Mouse (Mus musculus) gastrocnemius, postnatal 36 days (tissue): ENCODE results near the gene Usb1. TPM values are rescaled to one million over a fixed set of nuclear protein-coding genes. Genes with fewer than 3 reads are reported as not detected.

Experiments used
- total RNA-seq, 2 experiments: library from RNA; stranded (reverse); gene quantifications; 2 replicates each; pipeline ENCODE4 v1.2.3; 2021

Usb1 gene
- total RNA-seq, 2 experiments from 2014 or later = 4.4 to 5.7 TPM

Other genes with a start within 250 kb of the Usb1 start
- gene Kifc3, start 129.5 kb upstream of the Usb1 start, total RNA-seq = 10 to 100 TPM in 1 of 2 experiments, 1 to 10 TPM in 1; 6.9 to 10.9 TPM
- under 1 TPM; 0.27 to 0.51 TPM for gene Cngb1, start 25.7 kb upstream of the Usb1 start, total RNA-seq
- not detected for gene Tepp, start 21.7 kb upstream of the Usb1 start, total RNA-seq
- gene Zfp319, start 334 bp upstream of the Usb1 start, total RNA-seq = 1 to 10 TPM; 3.1 to 3.3 TPM
- gene Mmp15, start 20.0 kb downstream of the Usb1 start, total RNA-seq = 10 to 100 TPM; 14.3 to 17.8 TPM
- 1 to 10 TPM; 5.8 to 6.0 TPM for gene Cfap20, start 102.6 kb downstream of the Usb1 start, total RNA-seq
- 10 to 100 TPM; 21.5 to 21.9 TPM for gene Csnk2a2, start 157.8 kb downstream of the Usb1 start, total RNA-seq
- not detected for gene Ccdc113, start 201.8 kb downstream of the Usb1 start, total RNA-seq
- gene Prss54, start 244.1 kb downstream of the Usb1 start, total RNA-seq = not detected